ENCODE assay signal across 24 mouse cellular contexts in genomic region chr15:27604558-27604957, GRCm38 (mm10).
"Had no signal": no experiment of that assay in that cellular context is flagged by ENCODE, and none has a peak within 500 bp of the region (broad histone marks: within the 10 kb centered on the region; RNA-seq: fewer than 3 reads in every experiment).

No protein-coding gene starts in this region.

- ATAC-seq: forebrain, postnatal 0 days; hindbrain, postnatal 0 days had no signal

- H3K9ac ChIP-seq: forebrain, postnatal 0 days; heart, embryonic 13.5 days; heart, embryonic 15.5 days; hindbrain, embryonic 13.5 days; hindbrain, embryonic 15.5 days; kidney, embryonic 15.5 days; limb, embryonic 13.5 days; limb, embryonic 15.5 days had no signal

- H3K4me2 ChIP-seq: heart, embryonic 11.5 days; heart, embryonic 13.5 days; heart, embryonic 15.5 days; hindbrain, embryonic 13.5 days; hindbrain, embryonic 15.5 days; kidney, embryonic 15.5 days; limb, embryonic 13.5 days; limb, embryonic 15.5 days had no signal

- H3K9me3 ChIP-seq: heart, embryonic 13.5 days; heart, embryonic 15.5 days; hindbrain, embryonic 13.5 days; hindbrain, embryonic 15.5 days; kidney, embryonic 15.5 days; limb, embryonic 13.5 days; limb, embryonic 15.5 days had no signal

- H3K27ac ChIP-seq: heart, adult 2 months; heart, embryonic 13.5 days; heart, embryonic 15.5 days; hindbrain, embryonic 13.5 days; hindbrain, embryonic 15.5 days; hindbrain, postnatal 0 days; kidney, embryonic 15.5 days; kidney, postnatal 0 days; limb, embryonic 13.5 days; limb, embryonic 15.5 days had no signal

- H3K4me1 ChIP-seq: heart, embryonic 15.5 days; hindbrain, embryonic 13.5 days; hindbrain, embryonic 15.5 days; limb, embryonic 15.5 days had no signal

- H3K4me3 ChIP-seq: heart, adult 2 months; heart, embryonic 13.5 days; heart, embryonic 15.5 days; hindbrain, embryonic 13.5 days; hindbrain, embryonic 15.5 days; kidney, embryonic 15.5 days; limb, embryonic 13.5 days; limb, embryonic 15.5 days had no signal

- H3K27me3 ChIP-seq: heart, embryonic 13.5 days; heart, embryonic 15.5 days; hindbrain, embryonic 13.5 days; hindbrain, embryonic 15.5 days; kidney, embryonic 15.5 days; limb, embryonic 13.5 days; limb, embryonic 15.5 days had no signal

- DNase-seq: forebrain, postnatal 0 days; gastrocnemius, postnatal 14 days; gastrocnemius, postnatal 36 days; heart, adult 2 months; heart, postnatal 14 days; heart, postnatal 36 days; kidney, adult 11 months; kidney, adult 2 months; kidney, adult 9 months; kidney, postnatal 14 days; kidney, postnatal 36 days; layer of hippocampus, adult 9-11 months; layer of hippocampus, postnatal 36 days; left cerebral cortex, postnatal 4 days had no signal
